Mouse (Mus musculus): ENCODE results near the gene Fmn2. TPM values are rescaled to one million over a fixed set of nuclear protein-coding genes. Genes with fewer than 3 reads are reported as not detected.

Fmn2 gene
- polyA plus RNA-seq, 1 experiment: 5.5 TPM

- H3K27me3 ChIP-seq (ENCODE audit: control insufficient read depth, insufficient read depth, low read length): no peaks in the 10 kb centered on the region
- no peak for TF ChIP-seq CTCF (IDR thresholded peaks at IDR 0.05; ENCODE audit: control insufficient read depth, insufficient read depth, insufficient replicate concordance, low read depth, low read length)
- TF ChIP-seq POLR2A (IDR thresholded peaks at IDR 0.05; ENCODE audit: control insufficient read depth, low read depth, low read length): no peak
- no peak overlapping the region for H3K4me3 ChIP-seq (ENCODE audit: control insufficient read depth, low read depth, low read length)
Observed at GRCm38 (mm10) chr1:174659459-174660223, 158.0 kb downstream of the Fmn2 start.

DNA sequence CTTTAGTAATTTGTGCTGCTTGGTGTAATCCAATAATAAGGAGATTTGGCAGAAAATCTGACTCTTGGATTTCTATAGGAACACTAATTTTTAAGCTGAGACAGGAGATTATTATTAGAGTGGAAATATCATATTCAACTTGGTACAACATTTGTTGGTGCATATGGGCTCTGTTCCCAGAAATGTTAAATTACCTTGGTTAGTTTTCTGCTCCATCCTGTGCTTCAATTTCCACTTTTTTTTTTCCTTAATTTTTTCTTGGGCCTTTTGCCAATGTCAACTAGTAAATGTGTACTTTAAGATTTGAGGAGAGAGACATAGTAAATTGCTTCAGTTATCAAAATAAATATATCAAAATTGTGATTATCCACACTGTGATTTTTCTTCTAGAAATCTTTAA, 163.5 kb downstream of the Fmn2 start:
- H3K4me3 ChIP-seq (ENCODE audit: control insufficient read depth, low read depth, low read length): no peak overlapping the region
- no peaks in the 10 kb centered on the region for H3K27me3 ChIP-seq (ENCODE audit: control insufficient read depth, insufficient read depth, low read length)
- H3K4me1 ChIP-seq (ENCODE audit: control insufficient read depth, insufficient read depth, low read length): no peaks in the 10 kb centered on the region
- H3K36me3 ChIP-seq (ENCODE audit: control insufficient read depth, insufficient read depth, low read length): no peaks in the 10 kb centered on the region
- H3K27ac ChIP-seq (ENCODE audit: control insufficient read depth, insufficient read depth, low read depth, low read length): no peak overlapping the region
- no peak for TF ChIP-seq CTCF (IDR thresholded peaks at IDR 0.05; ENCODE audit: control insufficient read depth, insufficient read depth, insufficient replicate concordance, low read depth, low read length)
- no peak for TF ChIP-seq POLR2A (IDR thresholded peaks at IDR 0.05; ENCODE audit: control insufficient read depth, low read depth, low read length)

More at GRCm38 (mm10) chr1:174659459-174660223, 158.0 kb downstream of the Fmn2 start:
- Histone ChIP-seq H3K4me1 (ENCODE audit: control insufficient read depth, insufficient read depth, low read length) (no peaks in the 10 kb centered on the region), H3K36me3 (ENCODE audit: control insufficient read depth, insufficient read depth, low read length) (no peaks in the 10 kb centered on the region), H3K27ac (ENCODE audit: control insufficient read depth, insufficient read depth, low read depth, low read length) (no peak overlapping the region)

DNA sequence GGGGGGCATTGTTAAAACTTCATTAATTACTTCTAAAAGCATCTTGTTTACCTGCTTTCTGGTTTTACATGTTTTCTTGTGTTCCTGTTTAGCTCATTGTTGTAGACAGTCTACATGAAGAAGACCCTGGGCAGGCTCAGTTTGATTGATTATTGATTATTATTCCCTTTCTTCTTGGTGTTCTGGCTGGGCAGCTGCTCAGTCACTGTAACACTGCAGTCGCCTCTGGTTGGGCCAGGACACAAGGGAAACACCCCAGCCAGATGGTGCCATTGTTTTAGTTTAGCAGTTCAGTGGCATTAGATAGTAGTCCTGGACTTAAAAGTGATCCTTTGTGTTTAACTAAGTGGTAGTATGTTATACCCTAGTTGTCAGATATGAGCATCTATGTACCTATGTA, 167.5 kb downstream of the Fmn2 start:
- no peaks in the 10 kb centered on the region for H3K36me3 ChIP-seq (ENCODE audit: control insufficient read depth, insufficient read depth, low read length)
- TF ChIP-seq POLR2A (IDR thresholded peaks at IDR 0.05; ENCODE audit: control insufficient read depth, low read depth, low read length): no peak
- TF ChIP-seq CTCF (IDR thresholded peaks at IDR 0.05; ENCODE audit: control insufficient read depth, insufficient read depth, insufficient replicate concordance, low read depth, low read length): no peak
- no peak overlapping the region for H3K27ac ChIP-seq (ENCODE audit: control insufficient read depth, insufficient read depth, low read depth, low read length)

DNA sequence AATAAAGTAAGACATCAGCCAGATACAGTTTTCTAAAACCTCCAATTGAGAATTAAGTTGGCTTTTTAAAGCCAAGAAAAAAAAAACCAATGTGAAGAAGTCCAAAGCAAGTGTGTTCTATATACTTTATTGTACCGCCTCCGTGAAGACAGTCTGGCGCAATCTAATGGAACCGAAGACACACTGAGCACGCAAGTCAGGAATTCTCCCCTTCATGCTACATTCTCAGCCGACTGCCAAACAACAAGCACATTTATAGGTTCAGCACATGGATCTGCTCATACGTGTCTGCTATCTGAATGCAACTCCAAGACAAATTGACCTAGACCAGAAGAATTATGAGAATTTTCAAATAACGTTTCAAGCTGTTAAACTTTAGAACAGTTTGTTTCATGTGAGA, 169.2 kb downstream of the Fmn2 start:
- no peak for TF ChIP-seq POLR2A (IDR thresholded peaks at IDR 0.05; ENCODE audit: control insufficient read depth, low read depth, low read length)
- TF ChIP-seq CTCF (IDR thresholded peaks at IDR 0.05; ENCODE audit: control insufficient read depth, insufficient read depth, insufficient replicate concordance, low read depth, low read length): no peak
- H3K4me3 ChIP-seq (ENCODE audit: control insufficient read depth, low read depth, low read length): no peak overlapping the region
- H3K36me3 ChIP-seq (ENCODE audit: control insufficient read depth, insufficient read depth, low read length): no peaks in the 10 kb centered on the region
- no peaks in the 10 kb centered on the region for H3K27me3 ChIP-seq (ENCODE audit: control insufficient read depth, insufficient read depth, low read length)
- no peaks in the 10 kb centered on the region for H3K4me1 ChIP-seq (ENCODE audit: control insufficient read depth, insufficient read depth, low read length)
- no peak overlapping the region for H3K27ac ChIP-seq (ENCODE audit: control insufficient read depth, insufficient read depth, low read depth, low read length)

More for the DNA sequence above, 167.5 kb downstream of the Fmn2 start:
- Histone ChIP-seq H3K27me3 (ENCODE audit: control insufficient read depth, insufficient read depth, low read length) (no peaks in the 10 kb centered on the region), H3K4me3 (ENCODE audit: control insufficient read depth, low read depth, low read length) (no peak overlapping the region), H3K4me1 (ENCODE audit: control insufficient read depth, insufficient read depth, low read length) (no peaks in the 10 kb centered on the region)

DNA sequence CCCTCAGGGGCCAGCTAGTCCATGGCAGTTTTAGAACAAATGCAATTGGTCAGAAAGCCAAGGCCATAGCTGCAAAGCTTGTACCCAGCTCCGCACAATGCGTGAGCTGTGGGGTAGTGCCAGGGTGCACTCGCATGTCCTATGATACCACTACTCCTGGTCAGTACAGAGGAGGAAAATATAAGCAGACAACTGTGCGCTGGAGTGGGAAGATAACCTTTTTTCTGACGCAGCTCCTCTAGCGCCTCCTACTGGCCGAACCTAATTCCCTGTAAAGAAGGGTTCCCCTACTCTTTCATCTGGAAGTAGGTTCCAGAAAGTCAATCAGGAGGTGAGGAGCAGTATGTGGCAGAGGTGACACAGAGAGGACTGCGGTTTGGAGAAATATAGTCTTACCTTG, 173.0 kb downstream of the Fmn2 start:
- no peak for TF ChIP-seq POLR2A (IDR thresholded peaks at IDR 0.05; ENCODE audit: control insufficient read depth, low read depth, low read length)
- TF ChIP-seq CTCF (IDR thresholded peaks at IDR 0.05; ENCODE audit: control insufficient read depth, insufficient read depth, insufficient replicate concordance, low read depth, low read length): peak; percentile 25; the same call in 1 of the 2 replicates
- H3K27ac ChIP-seq (ENCODE audit: control insufficient read depth, insufficient read depth, low read depth, low read length): no peak overlapping the region
- no peaks in the 10 kb centered on the region for H3K27me3 ChIP-seq (ENCODE audit: control insufficient read depth, insufficient read depth, low read length)
- no peak overlapping the region for H3K4me3 ChIP-seq (ENCODE audit: control insufficient read depth, low read depth, low read length)
- no peaks in the 10 kb centered on the region for H3K36me3 ChIP-seq (ENCODE audit: control insufficient read depth, insufficient read depth, low read length)
- H3K4me1 ChIP-seq (ENCODE audit: control insufficient read depth, insufficient read depth, low read length): no peaks in the 10 kb centered on the region

DNA sequence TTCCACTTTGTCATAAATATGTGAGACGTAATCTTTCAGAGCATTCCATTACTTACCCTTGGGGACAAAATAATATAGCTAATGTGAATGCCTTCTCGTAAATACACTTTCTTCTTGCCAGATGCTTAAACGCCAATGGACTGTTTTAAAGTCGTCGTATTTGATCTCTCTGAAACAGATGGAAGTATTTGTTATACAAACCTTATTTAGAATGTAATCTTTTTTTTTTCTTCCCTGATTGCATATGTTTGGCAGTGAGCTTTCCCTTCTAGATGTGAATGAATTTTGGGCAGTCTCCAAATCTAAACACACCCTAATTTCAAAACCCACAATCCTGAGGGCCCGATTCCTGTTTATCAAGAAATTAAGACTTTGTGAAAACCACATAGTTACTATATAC, 173.7 kb downstream of the Fmn2 start:
- TF ChIP-seq CTCF (IDR thresholded peaks at IDR 0.05; ENCODE audit: control insufficient read depth, insufficient read depth, insufficient replicate concordance, low read depth, low read length) (no peak), POLR2A (IDR thresholded peaks at IDR 0.05; ENCODE audit: control insufficient read depth, low read depth, low read length) (no peak)
- no peak overlapping the region for H3K4me3 ChIP-seq (ENCODE audit: control insufficient read depth, low read depth, low read length)
- H3K36me3 ChIP-seq (ENCODE audit: control insufficient read depth, insufficient read depth, low read length): no peaks in the 10 kb centered on the region
- no peaks in the 10 kb centered on the region for H3K27me3 ChIP-seq (ENCODE audit: control insufficient read depth, insufficient read depth, low read length)
- H3K4me1 ChIP-seq (ENCODE audit: control insufficient read depth, insufficient read depth, low read length): no peaks in the 10 kb centered on the region
- H3K27ac ChIP-seq (ENCODE audit: control insufficient read depth, insufficient read depth, low read depth, low read length): no peak overlapping the region

DNA sequence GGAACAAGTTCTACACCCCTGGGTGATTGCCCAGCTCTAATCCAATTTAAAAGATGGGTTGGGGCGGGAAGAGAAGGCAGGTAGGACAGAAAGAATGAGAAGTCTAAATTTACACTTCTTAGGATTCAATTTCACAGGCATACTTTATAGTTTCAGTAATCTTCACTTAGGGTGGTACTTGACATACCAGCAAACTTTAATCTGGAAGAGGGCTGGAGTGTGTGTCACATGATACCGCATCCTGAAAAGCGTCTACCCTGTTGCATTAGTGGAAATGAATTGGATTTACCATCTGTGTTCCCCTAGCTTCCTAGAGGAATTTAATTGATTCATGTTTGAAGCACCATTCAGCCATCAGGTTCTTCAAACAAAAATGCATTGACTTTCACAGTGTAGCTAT, 174.6 kb downstream of the Fmn2 start:
- TF ChIP-seq POLR2A (IDR thresholded peaks at IDR 0.05; ENCODE audit: control insufficient read depth, low read depth, low read length) (no peak), CTCF (IDR thresholded peaks at IDR 0.05; ENCODE audit: control insufficient read depth, insufficient read depth, insufficient replicate concordance, low read depth, low read length) (no peak)
- H3K4me1 ChIP-seq (ENCODE audit: control insufficient read depth, insufficient read depth, low read length): no peaks in the 10 kb centered on the region
- H3K27ac ChIP-seq (ENCODE audit: control insufficient read depth, insufficient read depth, low read depth, low read length): no peak overlapping the region
- H3K36me3 ChIP-seq (ENCODE audit: control insufficient read depth, insufficient read depth, low read length): no peaks in the 10 kb centered on the region
- H3K27me3 ChIP-seq (ENCODE audit: control insufficient read depth, insufficient read depth, low read length): no peaks in the 10 kb centered on the region
- no peak overlapping the region for H3K4me3 ChIP-seq (ENCODE audit: control insufficient read depth, low read depth, low read length)

All from testis, adult 2 months (tissue).